In the genomic region with DNA sequence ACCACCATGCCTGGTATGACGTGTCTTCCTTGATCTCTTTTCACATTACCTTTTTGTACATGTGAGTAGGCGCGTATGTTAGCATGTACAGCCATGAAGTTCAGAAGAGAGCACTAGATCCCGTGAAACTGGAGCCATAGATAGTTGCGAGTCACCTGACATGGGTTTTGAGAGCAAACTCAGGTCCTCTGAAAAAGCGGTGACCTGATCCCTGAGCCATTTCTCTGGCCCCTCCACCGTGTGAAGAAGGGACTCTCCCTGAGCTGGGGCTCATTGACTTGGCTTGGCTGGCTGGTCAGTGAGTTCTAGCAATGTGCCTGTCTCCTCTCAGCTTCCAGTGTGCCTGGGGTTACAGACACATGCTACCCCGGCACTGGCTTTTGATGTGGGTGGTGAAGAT, we compare ENCODE assay signal across 20 mouse cellular contexts.
DNase-seq lines count a peak whose midpoint lies in the region; ATAC-seq lines count a peak whose summit lies in the region.
"Had no signal": no experiment of that assay in that cellular context is flagged by ENCODE, and none has a peak within 500 bp of the region (broad histone marks: within the 10 kb centered on the region; RNA-seq: fewer than 3 reads in every experiment).

No protein-coding gene starts in this region.

- H3K27ac ChIP-seq in heart, embryonic 10.5 days, result peak overlapping the region; percentile 49
- no peak overlapping the region for H3K27ac ChIP-seq in heart, embryonic 12.5 days (ENCODE audit: poor library complexity, severe bottlenecking)
- H3K27ac ChIP-seq in heart, embryonic 15.5 days, result peak overlapping the region; percentile 27; the same call in 1 of the 2 replicates
- H3K27ac ChIP-seq in forebrain, embryonic 15.5 days (replicated peaks), result no peak overlapping the region
- H3K27ac ChIP-seq: embryonic facial prominence, embryonic 12.5 days; forebrain, embryonic 13.5 days had no signal

- no peak overlapping the region for H3K4me2 ChIP-seq in heart, embryonic 12.5 days
- no peak overlapping the region for H3K4me2 ChIP-seq in heart, embryonic 15.5 days
- no peak overlapping the region for H3K4me2 ChIP-seq in forebrain, embryonic 15.5 days (replicated peaks)
- H3K4me2 ChIP-seq: embryonic facial prominence, embryonic 12.5 days; forebrain, embryonic 13.5 days had no signal

- H3K4me3 ChIP-seq in heart, embryonic 10.5 days, result no peak overlapping the region
- H3K4me3 ChIP-seq in heart, embryonic 12.5 days, result no peak overlapping the region
- no peak overlapping the region for H3K4me3 ChIP-seq in heart, embryonic 15.5 days
- no peak overlapping the region for H3K4me3 ChIP-seq in forebrain, embryonic 15.5 days
- H3K4me3 ChIP-seq: embryonic facial prominence, embryonic 12.5 days; forebrain, embryonic 13.5 days had no signal

- no peak overlapping the region for H3K9ac ChIP-seq in heart, embryonic 12.5 days
- H3K9ac ChIP-seq in heart, embryonic 15.5 days, result no peak overlapping the region
- H3K9ac ChIP-seq in forebrain, embryonic 15.5 days (replicated peaks), result no peak overlapping the region
- H3K9ac ChIP-seq: embryonic facial prominence, embryonic 12.5 days; forebrain, embryonic 13.5 days had no signal

- no peak for ATAC-seq in heart, embryonic 12.5 days (ENCODE audit: insufficient number of reproducible peaks, low FRiP score)
- no peak for ATAC-seq in heart, embryonic 15.5 days (replicated peaks; ENCODE audit: insufficient number of reproducible peaks, insufficient read depth, low FRiP score, low read depth)
- no peak for ATAC-seq in forebrain, embryonic 15.5 days (replicated peaks)
- ATAC-seq: forebrain, embryonic 13.5 days; forebrain, embryonic 16.5 days had no signal

- H3K36me3 ChIP-seq in heart, embryonic 10.5 days, result no peaks in the 10 kb centered on the region
- H3K36me3 ChIP-seq in heart, embryonic 12.5 days, result no peaks in the 10 kb centered on the region
- no peaks in the 10 kb centered on the region for H3K36me3 ChIP-seq in heart, embryonic 15.5 days
- H3K36me3 ChIP-seq in forebrain, embryonic 15.5 days, result no peaks in the 10 kb centered on the region
- H3K36me3 ChIP-seq: embryonic facial prominence, embryonic 12.5 days had no signal

- DNase-seq in heart, embryonic 10.5 days (ENCODE audit: low spot score), result peak; percentile 63
- no peak for DNase-seq in heart, postnatal 4 days
- peak; percentile 31 for DNase-seq in testis, postnatal 10 days (ENCODE audit: low spot score)
- DNase-seq in testis, postnatal 14 days (ENCODE audit: low spot score), result no peak
- DNase-seq: adrenal gland, adult 2 months; adrenal gland, postnatal 10 days; adrenal gland, postnatal 25 days; cerebellum, adult 11 months; cerebellum, adult 18-20 months; cerebellum, adult 8-10 months; cerebellum, adult 9-11 months; cerebellum, postnatal 14 days; cerebellum, postnatal 36 days; embryo, embryonic 11 days had no signal

- WGBS in heart, embryonic 10.5 days, result 89% methylated on average over 8 of the region's 8 CpGs
- WGBS in heart, embryonic 12.5 days, result 90% methylated on average over 8 of the region's 8 CpGs
- 88% methylated on average over 8 of the region's 8 CpGs for WGBS in heart, embryonic 15.5 days
- WGBS in forebrain, embryonic 15.5 days, result 96% methylated on average over 8 of the region's 8 CpGs

- H3K9me3 ChIP-seq in heart, embryonic 10.5 days, result no peaks in the 10 kb centered on the region
- H3K9me3 ChIP-seq in heart, embryonic 12.5 days (replicated peaks), result no peaks in the 10 kb centered on the region
- H3K9me3 ChIP-seq in heart, embryonic 15.5 days (replicated peaks), result no peaks in the 10 kb centered on the region
- no peaks in the 10 kb centered on the region for H3K9me3 ChIP-seq in forebrain, embryonic 15.5 days
- H3K9me3 ChIP-seq: embryonic facial prominence, embryonic 12.5 days; forebrain, embryonic 13.5 days had no signal

- no peaks in the 10 kb centered on the region for H3K27me3 ChIP-seq in heart, embryonic 10.5 days (ENCODE audit: insufficient read depth, poor library complexity, severe bottlenecking)
- H3K27me3 ChIP-seq in heart, embryonic 12.5 days (replicated peaks), result no peaks in the 10 kb centered on the region
- no peaks in the 10 kb centered on the region for H3K27me3 ChIP-seq in heart, embryonic 15.5 days
- no peaks in the 10 kb centered on the region for H3K27me3 ChIP-seq in forebrain, embryonic 15.5 days
- H3K27me3 ChIP-seq: embryonic facial prominence, embryonic 12.5 days; forebrain, embryonic 13.5 days had no signal

- H3K4me1 ChIP-seq in heart, embryonic 10.5 days, result peaks cover 35% of the 10 kb centered on the region
- peaks cover 29% of the 10 kb centered on the region for H3K4me1 ChIP-seq in heart, embryonic 12.5 days (replicated peaks)
- peaks cover 30% of the 10 kb centered on the region for H3K4me1 ChIP-seq in heart, embryonic 15.5 days (replicated peaks)
- H3K4me1 ChIP-seq in forebrain, embryonic 15.5 days, result no peaks in the 10 kb centered on the region

Comparison
In these comparisons a context has a peak if more than half of its experiments do, and no peak if none do; other contexts are left out.
1. DNase-seq: peak in heart, embryonic 10.5 days (single experiment) and testis, postnatal 10 days (single experiment); none in heart, postnatal 4 days (single experiment) and testis, postnatal 14 days (single experiment).
2. H3K27ac ChIP-seq: peak in heart, embryonic 10.5 days (single experiment) and heart, embryonic 15.5 days (single experiment); none in heart, embryonic 12.5 days (single experiment) and forebrain, embryonic 15.5 days (single experiment).